Mouse (Mus musculus) heart, postnatal 25 days (tissue): ENCODE data around the gene Clcn5. TPM values are rescaled to one million over a fixed set of nuclear protein-coding genes. Genes with fewer than 3 reads are reported as not detected.

ENCODE experiments used
- DNase-seq: peaks from one replicate; pipeline ENCODE4 v3.0.0; 2022; ENCODE audit warnings: low spot score
- intact Hi-C: fragments of 180-260 bp; cut with DNase I; formaldehyde crosslinking; loops from one replicate; pipeline ENCODE4 v1.15.1; 2025
- total RNA-seq, 2 experiments: library from RNA; stranded (reverse); gene quantifications; 2 replicates each; pipeline ENCODE4 v1.2.3; 2021

Clcn5 gene
- 1 to 10 TPM; 2.7 to 5.0 TPM for total RNA-seq

GRCm38 (mm10) chrX:7319089-7319721 lies at the start of gene Clcn5:
Clcn5 (minus strand) TSS chrX:7319358.
- intact Hi-C loops: no loop called here
- peak; percentile 93 for DNase-seq

- intact Hi-C loops: no loop called here
- DNase-seq: no peak
Measured at GRCm38 (mm10) chrX:7325455-7325854, 6.3 kb upstream of the Clcn5 start.

- peak; percentile 16 for DNase-seq
- intact Hi-C loops: loop anchor here (5.0 kb wide), 1 partner anchor 55 kb away; the partner anchor contains the start of gene Usp27x
Measured at GRCm38 (mm10) chrX:7322288-7322687, 3.1 kb upstream of the Clcn5 start.

- no peak for DNase-seq
- intact Hi-C loops: loop anchor here (2.0 to 5.0 kb wide), 2 partner anchors 57 to 100 kb away; partner anchors contain the start of gene Usp27x
Measured at GRCm38 (mm10) chrX:7320571-7320970, 1.4 kb upstream of the Clcn5 start.

GRCm38 (mm10) chrX:7318551-7319025 lies 570 bp downstream of the Clcn5 start:
- intact Hi-C loops: no loop called here
- DNase-seq: no peak

GRCm38 (mm10) chrX:7315115-7315514 lies 4.0 kb downstream of the Clcn5 start:
- intact Hi-C loops: no loop called here
- no peak for DNase-seq

- intact Hi-C loops: no loop called here
- no peak for DNase-seq
Measured at GRCm38 (mm10) chrX:7314645-7315044, 4.5 kb downstream of the Clcn5 start.

- DNase-seq: no peak
- intact Hi-C loops: no loop called here
Measured at GRCm38 (mm10) chrX:7308242-7308641, 10.9 kb downstream of the Clcn5 start.

GRCm38 (mm10) chrX:7306861-7307260 lies 12.3 kb downstream of the Clcn5 start:
- intact Hi-C loops: no loop called here

GRCm38 (mm10) chrX:7292981-7293380 lies 26.2 kb downstream of the Clcn5 start:
- DNase-seq: no peak
- intact Hi-C loops: no loop called here

More at GRCm38 (mm10) chrX:7306861-7307260, 12.3 kb downstream of the Clcn5 start:
- no peak for DNase-seq

GRCm38 (mm10) chrX:7292151-7292768 lies 26.9 kb downstream of the Clcn5 start:
- no peak for DNase-seq
- intact Hi-C loops: no loop called here

- no peak for DNase-seq
- intact Hi-C loops: no loop called here
Measured at GRCm38 (mm10) chrX:7288976-7289375, 30.2 kb downstream of the Clcn5 start.

GRCm38 (mm10) chrX:7287051-7287734 lies 32.0 kb downstream of the Clcn5 start:
- DNase-seq: no peak
- intact Hi-C loops: no loop called here

GRCm38 (mm10) chrX:7282636-7283035 lies 36.5 kb downstream of the Clcn5 start:
- DNase-seq: no peak
- intact Hi-C loops: no loop called here

- intact Hi-C loops: no loop called here
- no peak for DNase-seq
Measured at GRCm38 (mm10) chrX:7279722-7280121, 39.4 kb downstream of the Clcn5 start.

GRCm38 (mm10) chrX:7276564-7276963 lies 42.6 kb downstream of the Clcn5 start:
- intact Hi-C loops: no loop called here
- DNase-seq: no peak

GRCm38 (mm10) chrX:7261149-7261548 lies 58.0 kb downstream of the Clcn5 start:
- intact Hi-C loops: no loop called here
- no peak for DNase-seq

GRCm38 (mm10) chrX:7260400-7261113 lies 58.6 kb downstream of the Clcn5 start:
- no peak for DNase-seq
- intact Hi-C loops: no loop called here

GRCm38 (mm10) chrX:7259718-7260117 lies 59.4 kb downstream of the Clcn5 start:
- DNase-seq: no peak
- intact Hi-C loops: no loop called here

- intact Hi-C loops: no loop called here
- DNase-seq: no peak
Measured at GRCm38 (mm10) chrX:7256022-7256421, 63.1 kb downstream of the Clcn5 start.
